Comparison of ENCODE assay signal across 11 mouse cellular contexts in the genomic region with DNA sequence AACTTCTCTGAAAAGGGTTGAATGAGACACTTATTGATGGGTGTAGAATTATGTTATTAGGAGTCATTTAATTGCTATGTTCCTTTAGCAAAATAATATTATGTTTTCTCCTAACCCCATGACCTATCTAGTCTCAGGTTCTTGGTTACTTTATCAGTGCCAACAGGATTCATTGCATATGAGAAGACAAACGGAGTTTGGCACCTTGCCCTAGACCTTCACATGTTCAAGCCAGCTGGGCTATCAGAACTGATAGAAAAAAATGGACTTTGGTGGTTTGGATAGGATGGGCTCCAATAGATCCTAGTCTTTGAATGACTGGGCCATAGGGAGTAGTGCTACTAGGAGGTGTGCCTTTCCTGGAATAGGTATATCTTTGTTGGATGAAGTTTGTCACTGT.
"Had no signal": no experiment of that assay in that cellular context is flagged by ENCODE, and none has a peak within 500 bp of the region (broad histone marks: within the 10 kb centered on the region; RNA-seq: fewer than 3 reads in every experiment).

No protein-coding gene starts in this region.

- H3K27ac ChIP-seq: kidney, postnatal 0 days; limb, embryonic 15.5 days; liver, embryonic 14.5 days; midbrain, embryonic 12.5 days had no signal

- H3K9ac ChIP-seq: limb, embryonic 15.5 days; liver, embryonic 14.5 days; midbrain, embryonic 12.5 days had no signal

- DNase-seq: kidney, adult 9 months; kidney, postnatal 4 days; lung, adult 18-20 months; right cerebral cortex, adult 18-20 months; right cerebral cortex, postnatal 25 days; thymus, postnatal 4 days had no signal

- H3K4me2 ChIP-seq: limb, embryonic 15.5 days; midbrain, embryonic 12.5 days had no signal

- ATAC-seq: midbrain, embryonic 16.5 days had no signal

- H3K4me1 ChIP-seq: limb, embryonic 15.5 days; midbrain, embryonic 12.5 days had no signal

- H3K36me3 ChIP-seq: limb, embryonic 15.5 days; midbrain, embryonic 12.5 days had no signal

- H3K9me3 ChIP-seq: limb, embryonic 15.5 days; midbrain, embryonic 12.5 days had no signal

- H3K27me3 ChIP-seq: limb, embryonic 15.5 days; midbrain, embryonic 12.5 days had no signal

- H3K4me3 ChIP-seq: limb, embryonic 15.5 days; midbrain, embryonic 12.5 days had no signal
